Mouse (Mus musculus) olfactory bulb, adult 2 months (tissue): Measurements from ENCODE around the gene Crispld2.

Experiments
- CTCF ChIP-seq: fragments of 200-500 bp; IDR thresholded peaks from 2 replicates; pipeline ENCODE4 v1.5.1; 2012; ENCODE audit warnings: low read depth, mild to moderate bottlenecking, low read length, moderate library complexity; ENCODE audit not compliant: insufficient read depth
- POLR2A ChIP-seq: fragments of 200-500 bp; IDR thresholded peaks from 2 replicates; pipeline ENCODE4 v1.6.1; 2012; ENCODE audit warnings: mild to moderate bottlenecking, low read depth, low read length, moderate library complexity; ENCODE audit not compliant: insufficient read depth

GRCm38 (mm10) chr8:120000461-120000860 lies 8.2 kb downstream of the Crispld2 start:
- TF ChIP-seq CTCF (no peak), POLR2A (no peak)
